Mouse (Mus musculus) heart, adult 2 months (tissue): ENCODE results near the gene Vac14.

Experiments used
- CTCF ChIP-seq: fragments of 200-600 bp; IDR thresholded peaks from 2 replicates; pipeline ENCODE4 v1.8.1; 2022; ENCODE audit warnings: antibody characterized with exemption, mild to moderate bottlenecking, moderate library complexity
- EP300 ChIP-seq: fragments of 200-500 bp; IDR thresholded peaks from 2 replicates; pipeline ENCODE4 v1.6.1; 2011; ENCODE audit warnings: low read depth, low read length, control low read depth; ENCODE audit not compliant: insufficient read depth
- POLR2A ChIP-seq: fragments of 200-500 bp; IDR thresholded peaks from 2 replicates; pipeline ENCODE4 v1.6.1; 2011; ENCODE audit warnings: mild to moderate bottlenecking, low read depth, low read length, control low read depth; ENCODE audit not compliant: insufficient read depth

- no peak for TF ChIP-seq EP300
- no peak for TF ChIP-seq CTCF
- no peak for TF ChIP-seq POLR2A
Measured at GRCm38 (mm10) chr8:110740629-110741175, 122.3 kb downstream of the Vac14 start.
